Mouse (Mus musculus): ENCODE results near the gene Sult6b1.

Sult6b1 gene

DNA sequence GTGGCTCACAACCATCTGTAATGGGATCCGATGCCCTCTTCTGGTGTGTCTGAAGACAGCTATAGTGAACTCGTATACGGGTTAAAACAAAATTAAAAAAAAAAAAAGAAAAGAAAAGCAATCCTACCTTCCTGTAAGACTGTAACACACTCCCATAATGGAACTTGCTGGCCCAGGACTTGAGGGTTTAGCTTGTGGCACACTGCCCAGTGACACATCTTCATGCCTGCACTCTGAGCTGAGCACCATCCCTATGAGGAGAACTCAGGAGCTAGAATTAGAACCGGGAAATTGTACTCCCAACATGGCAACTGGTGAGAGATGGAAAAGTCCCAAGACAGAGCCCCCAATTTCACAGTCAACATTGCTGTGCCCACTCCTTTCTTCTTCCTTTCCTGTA, 23.5 kb downstream of the Sult6b1 start:
- no peak for DNase-seq

DNA sequence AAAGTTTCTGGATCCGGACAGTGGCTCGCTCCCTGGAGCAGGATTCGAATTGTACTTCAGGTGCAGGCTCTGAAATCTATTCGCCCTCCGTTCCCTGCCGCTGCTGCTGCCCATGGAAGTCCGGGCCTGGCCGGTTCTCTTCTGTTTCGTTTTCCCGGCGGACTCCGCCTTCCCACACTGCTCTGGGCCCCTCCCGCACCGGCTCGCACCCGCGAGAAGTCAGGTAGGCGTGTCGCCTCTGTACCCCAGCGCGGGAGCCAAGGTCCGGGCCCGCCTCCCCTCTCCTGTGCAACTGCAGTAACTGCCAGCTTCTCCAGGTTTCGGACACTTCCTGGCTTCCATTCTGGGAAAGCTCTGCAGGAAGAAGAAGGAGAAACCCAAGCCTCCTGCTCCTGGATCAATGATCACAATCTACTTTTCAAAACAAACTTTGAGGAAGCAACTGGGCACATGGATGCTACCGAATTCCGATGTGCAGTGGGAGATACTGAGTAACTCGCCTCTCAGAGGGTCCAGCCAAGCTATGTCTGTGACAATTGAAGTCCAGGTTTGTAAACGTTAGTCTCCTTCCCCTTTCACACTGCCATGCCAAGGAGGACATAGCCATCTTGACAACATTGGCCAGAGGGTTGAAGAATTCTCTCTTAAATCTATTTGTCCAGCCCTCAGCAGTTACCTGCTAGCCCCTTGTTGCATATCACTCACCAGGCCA, 24.2 kb downstream of the Sult6b1 start, which contains the start of gene Eif2ak2:
Gene Eif2ak2 (minus strand): TSS at position 173 of the 712 bp plus-strand sequence.
- peak; percentile 71 to 76 for DNase-seq

DNA sequence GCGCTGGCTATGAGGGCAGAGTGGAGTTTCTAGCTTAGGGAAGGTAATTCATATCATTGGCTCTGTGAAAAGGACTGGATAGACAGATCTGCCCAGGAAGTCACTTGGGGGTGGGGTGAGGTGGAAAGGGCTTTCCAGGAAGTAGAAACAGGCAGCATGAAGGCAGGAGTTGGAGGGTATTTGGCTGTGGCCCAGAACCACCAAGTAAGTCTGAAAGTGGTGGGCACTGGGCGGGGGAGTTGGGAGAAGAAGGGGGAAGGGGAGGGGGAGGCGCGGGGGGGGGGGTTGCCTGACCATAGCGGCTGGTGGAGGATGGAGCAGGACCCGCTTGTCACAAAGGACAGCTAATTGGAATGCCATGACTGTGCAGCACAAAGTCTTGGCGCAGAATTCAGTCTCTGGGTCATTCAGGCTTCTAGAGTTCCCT, 24.9 kb downstream of the Sult6b1 start:
- DNase-seq = peak; percentile 32 to 33

DNA sequence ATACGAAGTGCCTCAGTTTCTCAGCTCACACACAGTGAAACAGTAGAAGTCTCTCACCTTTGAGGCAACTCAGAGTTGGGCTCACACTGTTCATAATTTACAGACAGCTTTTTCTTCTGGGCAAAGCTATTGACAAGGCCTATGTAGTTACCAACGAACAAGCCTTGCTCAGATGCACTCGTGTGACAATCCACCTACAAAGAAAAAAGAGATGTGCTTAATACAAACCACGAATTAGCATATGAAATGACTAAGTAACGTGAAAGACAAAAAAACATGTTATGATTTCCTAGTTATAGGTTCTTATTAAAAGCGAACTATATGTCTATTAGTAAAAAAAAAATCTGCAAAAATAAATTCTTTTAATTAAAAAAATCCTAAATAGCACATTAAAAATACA, 32.9 kb downstream of the Sult6b1 start:
- DNase-seq = no peak

DNA sequence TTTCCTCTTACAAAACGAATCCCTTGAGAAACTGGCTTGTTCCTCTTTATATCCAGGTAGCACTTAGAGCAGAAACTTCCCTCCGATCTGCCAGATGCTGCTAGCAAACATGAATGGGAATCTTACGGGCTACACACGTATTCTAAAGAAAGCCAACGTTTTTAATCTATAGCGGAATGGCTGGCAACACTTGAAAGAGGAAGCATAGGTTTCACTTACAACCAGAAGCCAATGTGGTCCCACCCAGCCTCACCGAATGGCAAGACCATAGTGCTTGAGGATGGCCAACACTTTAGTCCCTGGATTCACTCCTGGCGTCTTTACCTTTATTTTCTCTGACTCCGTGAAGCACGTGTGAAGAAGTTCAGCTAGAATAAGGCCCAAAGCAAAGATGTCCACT, 50.5 kb downstream of the Sult6b1 start:
- DNase-seq = no peak

DNA sequence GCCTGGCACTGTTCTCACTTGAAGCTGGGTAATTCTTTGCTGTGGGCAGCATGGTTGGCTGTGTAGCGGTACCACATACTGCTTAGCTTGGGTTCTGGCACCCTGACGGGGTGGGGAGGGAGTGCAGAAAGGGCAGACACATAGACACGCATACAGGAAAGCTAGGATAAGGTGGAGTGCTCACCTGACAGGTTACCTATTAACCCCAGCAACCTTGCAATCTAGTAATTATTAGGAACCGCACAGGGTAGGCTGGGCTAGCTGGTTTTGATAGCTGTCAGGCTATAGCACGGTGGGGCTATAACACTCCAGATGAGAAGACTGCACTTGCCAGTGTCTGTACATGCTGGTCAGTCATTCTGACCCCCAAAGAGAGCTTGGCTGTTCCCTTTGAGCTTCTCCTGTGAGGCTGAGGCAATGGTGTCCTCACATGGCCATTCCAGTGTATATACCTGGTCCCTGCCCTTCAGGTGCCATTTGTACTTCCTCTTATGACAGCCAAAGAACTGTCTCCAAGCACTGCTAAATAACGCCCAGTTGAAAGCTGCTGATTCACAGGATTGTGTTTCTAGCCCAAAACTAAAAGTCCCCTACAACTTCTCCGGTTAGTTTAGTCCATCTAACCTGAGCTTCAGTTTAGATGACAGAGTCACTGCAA, 64.4 kb downstream of the Sult6b1 start:
- no peak for DNase-seq

DNA sequence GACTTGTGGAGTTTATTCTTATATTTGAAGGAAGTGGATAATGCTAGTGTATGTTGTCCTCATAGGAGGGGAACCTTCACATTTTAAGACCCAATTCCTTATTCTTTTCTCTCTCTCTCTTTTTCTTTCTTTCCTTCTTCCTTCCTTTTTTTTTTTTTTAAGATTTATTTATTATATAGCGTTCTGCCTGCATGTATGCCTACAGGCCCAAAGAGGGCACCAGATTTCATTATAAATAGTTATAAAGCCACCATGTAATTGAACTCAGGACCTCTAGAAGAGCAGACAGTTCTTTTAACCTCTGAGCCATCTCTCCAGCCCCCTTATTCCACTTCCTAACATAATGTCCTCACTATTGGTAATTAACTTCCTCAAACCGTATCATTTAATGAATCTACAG, 70.7 kb downstream of the Sult6b1 start:
- DNase-seq = peak in 1 of 2 experiments; percentile 28

DNA sequence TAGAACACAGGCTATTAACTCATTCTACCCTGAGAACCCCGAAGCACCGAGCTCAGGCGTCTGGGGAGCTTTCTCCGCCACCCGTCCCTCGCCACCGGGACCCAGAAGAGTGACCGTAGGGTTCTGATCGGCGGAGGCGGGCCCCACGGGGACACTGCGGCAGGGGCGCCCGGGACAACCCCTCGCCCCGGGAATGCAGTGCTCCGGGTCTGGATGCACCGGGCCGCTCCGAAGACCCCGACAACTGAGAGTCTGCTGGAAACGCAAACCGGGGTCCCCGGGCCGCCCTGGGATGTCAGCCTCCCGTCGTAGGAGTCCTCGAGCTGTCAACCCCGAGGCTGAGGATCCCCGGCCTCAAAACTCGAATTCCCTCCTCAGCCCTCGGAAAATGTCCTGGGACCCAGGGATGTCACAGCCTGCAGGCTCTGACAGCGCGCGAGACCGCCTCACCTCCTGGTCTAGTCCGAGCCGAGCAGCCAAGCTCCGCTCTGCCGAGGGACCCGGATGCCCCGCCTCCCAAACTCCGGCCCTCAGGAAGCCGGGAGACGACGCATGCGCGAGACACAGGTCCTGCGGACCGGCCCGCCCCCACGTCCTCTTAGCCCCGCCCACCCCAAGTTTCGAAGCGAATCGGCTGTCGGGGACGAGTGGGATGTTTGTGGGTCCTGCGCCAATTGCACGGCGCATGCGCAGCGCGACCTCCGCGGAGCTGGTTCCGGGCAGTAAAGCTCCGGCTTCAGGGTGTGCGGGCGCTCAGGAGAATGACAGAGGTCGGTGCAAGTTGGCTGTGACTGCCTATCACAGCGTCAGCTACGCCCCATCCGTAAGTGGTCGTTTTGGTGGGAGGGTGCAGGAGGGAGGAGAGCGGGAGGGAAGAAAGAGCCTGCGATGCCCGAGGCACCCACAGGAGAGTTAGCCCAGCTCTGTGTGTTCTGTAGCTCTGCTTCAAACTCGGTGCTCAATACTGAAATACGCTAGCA, 71.6 kb downstream of the Sult6b1 start, which contains the start of the genes Heatr5b and Gpatch11:
Gene Heatr5b (minus strand): TSS at position 509 of the 980 bp plus-strand sequence.
Gene Gpatch11 (plus strand): TSS at position 712 of the 980 bp plus-strand sequence.
- DNase-seq = peak; percentile 100
